Mouse (Mus musculus) spleen, adult 2 months (tissue): ENCODE results near the gene Sema3c. TPM values are rescaled to one million over a fixed set of nuclear protein-coding genes. Genes with fewer than 3 reads are reported as not detected.
A peak's percentile ranks its signal among the peaks of the same experiment; 100 is the strongest.

Source experiments
- DNase-seq, 2 experiments: peaks; one replicate each; pipeline versions ENCODE4 v3.0.0 to v3.0.0-alpha.2; 2012 to 2021; ENCODE audit warnings: low spot score in 2 of 2, low read depth in 1 of 2
- H3K27ac ChIP-seq: fragments of 200-500 bp; 2 replicates; pipeline ENCODE4 v1.5.1; 2012; ENCODE audit warnings: low read length, inconsistent platforms; ENCODE audit not compliant: insufficient read depth
- H3K27me3 ChIP-seq: fragments of 200-500 bp; 2 replicates; pipeline ENCODE4 v1.6.1; 2012; ENCODE audit warnings: mild to moderate bottlenecking, moderate library complexity, low read length, inconsistent platforms; ENCODE audit not compliant: control insufficient read depth, insufficient read depth
- H3K36me3 ChIP-seq: fragments of 200-500 bp; 2 replicates; pipeline ENCODE4 v1.6.1; 2012; ENCODE audit warnings: mild to moderate bottlenecking, low read length, inconsistent platforms; ENCODE audit not compliant: control insufficient read depth, insufficient read depth
- H3K4me1 ChIP-seq: fragments of 200-500 bp; 2 replicates; pipeline ENCODE4 v1.6.1; 2011; ENCODE audit warnings: inconsistent platforms; ENCODE audit not compliant: control insufficient read depth, insufficient read depth, insufficient read length
- H3K4me3 ChIP-seq: fragments of 200-500 bp; 2 replicates; pipeline ENCODE4 v1.5.1; 2011; ENCODE audit warnings: mild to moderate bottlenecking, inconsistent platforms; ENCODE audit not compliant: insufficient read depth, insufficient read length; ENCODE audit errors: extremely low read depth
- CTCF ChIP-seq: fragments of 200-500 bp; IDR thresholded peaks from 2 replicates; pipeline ENCODE4 v1.5.1; 2011; ENCODE audit warnings: mild to moderate bottlenecking, inconsistent platforms; ENCODE audit not compliant: insufficient read depth, insufficient read length, insufficient replicate concordance; ENCODE audit errors: extremely low read depth
- POLR2A ChIP-seq: fragments of 200-500 bp; IDR thresholded peaks from 2 replicates; pipeline ENCODE4 v1.6.1; 2011; ENCODE audit warnings: low read depth, low read length, inconsistent platforms
- WGBS: fragments of 180-500 bp; shearing (Covaris S2); methylation state at CpG from one replicate; pipeline ENCODE4 v1.1.7; 2018; 5-methylcytosine and 5-hydroxymethylcytosine counted together
- polyA plus RNA-seq: library from polyadenylated mRNA; depleted of rRNA; stranded (reverse); fragments of >200 nt; gene quantifications from 2 replicates; pipeline ENCODE4 v1.2.3, GENCODE M21; 2012

Sema3c gene
- polyA plus RNA-seq, 1 experiment = 0.35 TPM

DNA sequence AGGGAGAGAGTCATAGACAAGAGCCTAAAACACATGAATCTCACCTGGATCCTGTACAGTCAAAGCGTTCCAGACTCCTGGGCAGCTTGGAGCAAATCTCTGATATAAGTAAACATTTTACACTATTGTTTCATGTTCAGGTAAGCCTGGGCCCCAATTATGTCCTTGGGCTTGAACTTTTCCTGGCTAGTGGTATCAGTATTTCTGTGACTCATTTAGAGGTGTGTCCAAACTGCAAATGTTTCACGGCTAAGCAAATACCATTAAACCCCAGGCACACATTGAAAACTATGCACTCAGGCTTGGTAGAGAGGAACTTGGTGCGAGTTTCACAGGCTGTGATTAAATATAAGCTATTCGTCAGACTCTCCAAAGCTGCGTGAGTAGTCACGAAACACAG is 2.5 kb upstream of the Sema3c start:
- 89% methylated on average over 6 of the region's 6 CpGs for WGBS
- TF ChIP-seq CTCF (no peak), POLR2A (no peak)
- Histone ChIP-seq H3K27ac (no peak overlapping the region), H3K27me3 (peaks cover 2% of the 10 kb centered on the region), H3K4me3 (no peak overlapping the region), H3K4me1 (no peaks in the 10 kb centered on the region), H3K36me3 (no peaks in the 10 kb centered on the region)
- DNase-seq = no peak

GRCm38 (mm10) chr5:17574413-17575182 is 517 bp downstream of the Sema3c start:
- no peaks in the 10 kb centered on the region for H3K4me1 ChIP-seq
- H3K27ac ChIP-seq = no peak overlapping the region
- 5% methylated on average over 59 of the region's 59 CpGs for WGBS
- DNase-seq = no peak
- peaks cover 2% of the 10 kb centered on the region for H3K27me3 ChIP-seq
- TF ChIP-seq CTCF (no peak), POLR2A (no peak)
- H3K4me3 ChIP-seq = peak overlapping the region; percentile 31; the same call in 1 of the 2 replicates
- H3K36me3 ChIP-seq = no peaks in the 10 kb centered on the region

DNA sequence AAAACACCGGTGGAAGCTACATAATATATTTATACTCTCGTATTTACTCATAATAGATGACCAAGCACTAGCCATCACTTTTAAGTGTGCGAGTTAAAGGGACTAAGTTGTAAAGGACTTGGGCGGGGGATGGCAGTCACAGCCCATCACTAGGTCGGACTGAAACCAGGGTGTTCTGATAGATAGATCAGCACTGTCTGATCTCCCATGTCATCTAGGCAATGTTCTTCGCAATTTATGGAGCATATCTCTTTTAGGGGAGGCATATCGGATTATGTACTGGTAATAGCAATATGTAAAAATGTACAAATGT is 1.1 kb downstream of the Sema3c start:
- Histone ChIP-seq H3K27me3 (peaks cover 2% of the 10 kb centered on the region), H3K4me1 (no peaks in the 10 kb centered on the region), H3K36me3 (no peaks in the 10 kb centered on the region), H3K4me3 (no peak overlapping the region), H3K27ac (no peak overlapping the region)
- WGBS = 36% methylated on average over 7 of the region's 7 CpGs
- no peak for TF ChIP-seq CTCF
- TF ChIP-seq POLR2A = no peak
- DNase-seq = no peak

- 54% methylated on average over 2 of the region's 2 CpGs for WGBS
- Histone ChIP-seq H3K4me3 (no peak overlapping the region), H3K27me3 (peaks cover 2% of the 10 kb centered on the region), H3K27ac (no peak overlapping the region), H3K36me3 (no peaks in the 10 kb centered on the region), H3K4me1 (no peaks in the 10 kb centered on the region)
- TF ChIP-seq POLR2A (no peak), CTCF (no peak)
- no peak for DNase-seq
These were observed 2.0 kb downstream of the Sema3c start for GRCm38 (mm10) chr5:17576069-17576468.

DNA sequence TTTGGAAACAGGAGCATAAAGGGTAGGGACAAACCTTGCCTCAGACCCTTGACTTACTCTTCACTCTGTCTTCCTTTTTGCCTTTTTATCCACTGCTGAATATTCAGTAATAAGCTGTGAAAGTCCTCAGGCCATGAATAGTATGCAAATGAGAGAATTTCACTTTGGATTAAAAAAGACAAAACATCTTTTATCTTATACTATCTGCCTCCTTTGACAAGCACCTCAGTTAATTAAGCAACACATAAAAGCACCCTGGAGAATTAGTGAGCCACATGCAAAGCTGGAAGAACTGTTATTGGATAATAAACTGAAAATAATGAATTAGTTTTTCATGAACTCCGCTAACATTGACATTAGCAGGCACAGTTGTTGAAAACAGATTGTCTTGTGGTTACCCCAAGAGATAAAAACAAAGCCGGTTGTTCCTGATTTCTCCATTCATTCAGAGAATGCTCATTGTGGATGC is 8.0 kb downstream of the Sema3c start:
- Histone ChIP-seq H3K27me3 (no peaks in the 10 kb centered on the region), H3K4me1 (no peaks in the 10 kb centered on the region), H3K27ac (no peak overlapping the region), H3K36me3 (no peaks in the 10 kb centered on the region), H3K4me3 (no peak overlapping the region)
- TF ChIP-seq POLR2A (no peak), CTCF (no peak)
- DNase-seq = no peak
- WGBS = 57% methylated on average over 2 of the region's 2 CpGs

GRCm38 (mm10) chr5:17584299-17584945 is 10.3 kb downstream of the Sema3c start:
- H3K27ac ChIP-seq = no peak overlapping the region
- 63% methylated on average over 2 of the region's 2 CpGs for WGBS
- no peaks in the 10 kb centered on the region for H3K36me3 ChIP-seq
- no peaks in the 10 kb centered on the region for H3K4me1 ChIP-seq
- no peaks in the 10 kb centered on the region for H3K27me3 ChIP-seq
- TF ChIP-seq CTCF (no peak), POLR2A (no peak)
- no peak overlapping the region for H3K4me3 ChIP-seq
- no peak for DNase-seq
